Mouse (Mus musculus) urinary bladder, postnatal 36 days (tissue): Measurements from ENCODE around the gene Acbd3.
A peak's percentile ranks its signal among the peaks of the same experiment; 100 is the strongest.

Experiments
- DNase-seq, 2 experiments: peaks; one replicate each; pipeline ENCODE4 v3.0.0; 2022; ENCODE audit warnings: low spot score in 2 of 2, mixed read lengths in 1 of 2

Gene Acbd3

GRCm38 (mm10) chr1:180783580-180783928 lies 57.7 kb downstream of the Acbd3 start:
- no peak for DNase-seq

- DNase-seq = no peak
Observed at GRCm38 (mm10) chr1:180791821-180792480, 66.1 kb downstream of the Acbd3 start.

DNA sequence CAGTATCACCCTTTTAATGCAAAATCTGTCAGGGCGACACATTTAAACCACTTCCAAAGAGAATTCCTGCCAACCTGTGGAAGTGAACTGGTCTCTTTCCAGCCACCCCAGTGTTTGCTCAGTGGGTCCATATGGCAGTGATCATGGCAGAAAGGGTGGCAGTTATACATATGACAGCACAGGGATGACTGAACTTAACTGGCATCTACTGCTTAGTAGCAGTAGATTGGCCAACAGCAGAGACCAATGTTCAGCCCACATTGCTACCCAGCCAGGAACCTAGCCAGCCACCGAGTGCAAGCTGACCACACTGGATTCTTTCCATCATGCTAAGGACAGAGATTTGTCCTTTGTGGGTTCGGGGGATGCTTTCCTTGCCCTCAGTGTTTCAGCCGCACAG lies 67.0 kb downstream of the Acbd3 start:
- DNase-seq = no peak

DNA sequence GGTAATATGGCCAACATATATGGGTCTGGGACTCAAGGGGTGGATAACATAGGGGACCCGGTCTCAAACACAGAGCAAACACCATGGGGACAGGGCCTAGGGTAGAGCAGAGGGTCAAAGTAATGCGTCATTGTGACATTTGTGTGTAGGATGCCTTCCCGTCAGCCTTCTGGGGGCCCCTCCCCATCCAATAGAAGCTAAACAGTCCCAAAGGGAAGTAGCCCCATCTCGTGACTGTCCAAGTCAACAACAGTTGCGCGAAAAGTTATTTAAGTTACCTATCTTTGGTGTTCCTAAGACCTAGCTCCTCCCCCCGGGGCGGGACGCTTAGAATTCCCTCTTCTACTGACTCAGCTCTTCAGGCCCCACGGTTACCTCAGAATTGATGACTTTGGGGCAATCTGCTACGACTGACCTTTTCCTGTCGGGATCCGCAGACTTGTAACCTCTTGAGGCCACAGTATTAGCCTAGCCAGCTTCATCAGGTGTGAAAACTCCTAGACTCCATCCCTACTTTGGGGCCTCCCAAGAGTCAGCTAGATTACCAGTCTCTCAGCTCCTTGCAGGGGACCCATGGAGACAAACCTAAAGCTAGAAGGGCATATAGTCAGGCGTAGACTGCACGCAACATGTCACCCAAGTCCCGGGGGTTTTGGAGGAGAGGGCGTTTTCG lies 67.7 kb downstream of the Acbd3 start:
- peak; percentile 46 to 60 for DNase-seq

- DNase-seq = no peak
Observed at GRCm38 (mm10) chr1:180794170-180794569, 68.3 kb downstream of the Acbd3 start.

- no peak for DNase-seq
Observed at GRCm38 (mm10) chr1:180798660-180799059, 72.8 kb downstream of the Acbd3 start.

DNA sequence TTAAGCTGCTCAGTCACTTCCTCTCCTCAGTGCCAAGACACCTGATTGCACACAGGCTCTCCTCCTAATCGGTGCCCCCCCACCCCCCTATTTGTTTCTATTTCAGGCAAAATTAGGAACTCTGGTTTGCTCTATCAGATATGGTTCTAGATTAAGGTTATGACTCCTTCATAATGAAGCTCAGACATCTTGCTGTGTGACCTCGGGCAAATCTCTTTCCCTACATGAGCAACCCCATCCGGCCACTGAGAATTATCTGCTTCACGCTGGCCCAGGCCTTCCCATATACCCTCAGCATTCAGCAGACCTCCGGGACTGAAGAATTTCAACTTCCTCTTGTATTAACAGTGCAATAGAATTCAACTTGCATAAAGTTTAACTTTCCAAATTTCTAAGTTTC lies 73.4 kb downstream of the Acbd3 start:
- DNase-seq = no peak

GRCm38 (mm10) chr1:180800022-180800421 lies 74.2 kb downstream of the Acbd3 start:
- no peak for DNase-seq

GRCm38 (mm10) chr1:180800814-180801213 lies 75.0 kb downstream of the Acbd3 start:
- no peak for DNase-seq

DNA sequence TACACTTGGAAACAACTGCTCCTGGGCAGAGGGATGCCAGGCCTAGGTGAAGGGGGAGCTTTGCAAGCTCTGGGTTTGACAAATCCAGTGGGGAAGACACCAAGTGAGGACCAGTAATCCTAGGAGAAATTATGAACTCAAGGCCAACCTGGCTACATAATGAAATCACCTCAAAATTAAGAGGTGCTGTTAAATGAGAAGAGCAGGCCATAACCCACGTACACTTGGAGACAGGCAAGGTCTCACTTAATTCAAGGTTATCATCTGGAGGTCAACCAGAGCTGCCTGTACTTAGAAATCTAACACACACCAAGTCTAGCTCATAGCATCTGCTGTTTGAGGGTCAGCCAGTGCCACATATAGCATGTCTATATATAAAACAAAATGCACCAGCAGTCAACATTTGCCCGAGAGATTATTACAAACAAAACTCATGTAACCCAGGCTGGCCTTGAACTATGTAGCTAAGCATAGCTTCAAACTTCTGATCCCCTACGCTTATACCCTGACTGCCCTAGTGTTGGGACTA lies 75.7 kb downstream of the Acbd3 start:
- DNase-seq = no peak
